Mouse (Mus musculus) stomach, embryonic 15.5 days (tissue): Measurements from ENCODE around the gene Syt2. TPM values are rescaled to one million over a fixed set of nuclear protein-coding genes. Genes with fewer than 3 reads are reported as not detected.

Source experiments
- ATAC-seq: fragments of 200-750 bp; cut with Nextera tagmentation; 2 replicates; pipeline ENCODE4 v1.8.0; 2017; ENCODE audit warnings: low read depth, moderate number of reproducible peaks, moderate TSS enrichment; ENCODE audit not compliant: insufficient read depth, low FRiP score
- H3K27ac ChIP-seq: fragments of 300-500 bp; sonication (generic); 2 replicates; pipeline ENCODE4 v1.5.1; 2015; ENCODE audit warnings: mild to moderate bottlenecking, inconsistent platforms
- H3K27me3 ChIP-seq: fragments of 300-500 bp; sonication (generic); replicated peaks from 2 replicates; pipeline ENCODE4 v1.6.1; 2015; ENCODE audit warnings: inconsistent platforms
- H3K36me3 ChIP-seq: fragments of 300-500 bp; sonication (generic); 2 replicates; pipeline ENCODE4 v1.6.1; 2015; ENCODE audit warnings: inconsistent platforms
- H3K4me1 ChIP-seq: fragments of 300-500 bp; sonication (generic); 2 replicates; pipeline ENCODE4 v1.6.1; 2015; ENCODE audit warnings: inconsistent platforms
- H3K4me2 ChIP-seq: fragments of 300-500 bp; sonication (generic); 2 replicates; pipeline ENCODE4 v1.6.1; 2015; ENCODE audit warnings: mild to moderate bottlenecking, inconsistent platforms
- H3K4me3 ChIP-seq: fragments of 300-500 bp; sonication (generic); replicated peaks from 2 replicates; pipeline ENCODE4 v1.5.1; 2015; ENCODE audit warnings: inconsistent platforms
- H3K9ac ChIP-seq: fragments of 300-500 bp; sonication (generic); 2 replicates; pipeline ENCODE4 v1.6.1; 2015; ENCODE audit warnings: inconsistent platforms
- H3K9me3 ChIP-seq: fragments of 300-500 bp; sonication (generic); 2 replicates; pipeline ENCODE4 v1.6.1; 2016; ENCODE audit warnings: inconsistent platforms
- WGBS: fragments of 180-500 bp; shearing (Covaris S2); methylation state at CpG from one replicate; pipeline ENCODE4 v1.1.7; 2015; 5-methylcytosine and 5-hydroxymethylcytosine counted together
- polyA plus RNA-seq: library from polyadenylated mRNA; unstranded; fragments of >200 nt; fragmentation: Nextera tagmentation; extraction: Ambion mirVana; gene quantifications from 2 replicates; pipeline ENCODE4 v1.2.1, GENCODE M21; 2015

Gene Syt2
- polyA plus RNA-seq, 1 experiment from 2014 or later: 1.8 TPM

DNA sequence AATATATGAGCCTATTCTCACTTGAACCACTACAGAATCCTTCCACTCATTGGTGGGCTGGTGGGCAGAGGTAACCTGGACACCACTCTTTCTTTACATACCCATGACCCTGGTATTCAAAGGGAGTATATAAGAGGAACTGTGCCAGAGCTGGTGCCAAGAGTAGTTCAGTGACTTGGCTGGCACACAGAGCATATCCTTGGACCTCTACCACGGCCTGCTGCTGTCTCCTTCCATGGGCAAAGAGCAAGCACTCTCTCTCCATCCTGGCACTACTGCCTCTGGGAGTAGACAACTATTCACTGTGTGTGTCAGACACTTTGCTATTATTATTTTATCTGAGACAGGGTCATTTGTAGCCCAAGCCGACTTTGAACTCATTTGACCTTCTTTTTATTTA lies 49.8 kb downstream of the Syt2 start:
- Histone ChIP-seq H3K4me2 (no peak overlapping the region), H3K4me1 (no peaks in the 10 kb centered on the region), H3K9me3 (no peaks in the 10 kb centered on the region), H3K36me3 (no peaks in the 10 kb centered on the region), H3K4me3 (no peak overlapping the region), H3K27ac (no peak overlapping the region), H3K27me3 (no peaks in the 10 kb centered on the region), H3K9ac (no peak overlapping the region)
- WGBS: 61% methylated on average over 2 of the region's 2 CpGs
- ATAC-seq: no peak

DNA sequence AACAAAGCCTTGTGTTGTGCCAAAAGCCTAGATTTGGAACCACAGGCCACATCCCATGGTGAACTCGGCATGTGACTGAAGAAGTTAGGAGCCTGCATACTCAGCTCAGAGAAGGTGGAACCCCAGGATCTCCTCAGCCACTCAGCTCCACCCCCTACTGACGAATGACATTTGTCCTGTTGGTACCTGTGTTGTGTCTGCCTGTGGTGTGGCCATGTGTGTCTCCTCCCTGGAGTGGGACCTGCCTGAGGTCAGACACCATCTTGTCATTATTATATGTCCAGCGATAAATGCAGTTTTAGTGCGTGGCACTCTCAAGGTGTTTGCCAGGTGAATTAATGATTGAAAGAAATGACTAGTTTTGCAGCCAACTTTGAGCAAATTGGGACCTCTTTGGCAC lies 50.6 kb downstream of the Syt2 start:
- Histone ChIP-seq H3K9ac (no peak overlapping the region), H3K4me2 (no peak overlapping the region), H3K27ac (no peak overlapping the region), H3K4me1 (no peaks in the 10 kb centered on the region), H3K27me3 (no peaks in the 10 kb centered on the region), H3K9me3 (no peaks in the 10 kb centered on the region), H3K36me3 (no peaks in the 10 kb centered on the region), H3K4me3 (no peak overlapping the region)
- 79% methylated on average over 4 of the region's 4 CpGs for WGBS
- ATAC-seq: no peak

DNA sequence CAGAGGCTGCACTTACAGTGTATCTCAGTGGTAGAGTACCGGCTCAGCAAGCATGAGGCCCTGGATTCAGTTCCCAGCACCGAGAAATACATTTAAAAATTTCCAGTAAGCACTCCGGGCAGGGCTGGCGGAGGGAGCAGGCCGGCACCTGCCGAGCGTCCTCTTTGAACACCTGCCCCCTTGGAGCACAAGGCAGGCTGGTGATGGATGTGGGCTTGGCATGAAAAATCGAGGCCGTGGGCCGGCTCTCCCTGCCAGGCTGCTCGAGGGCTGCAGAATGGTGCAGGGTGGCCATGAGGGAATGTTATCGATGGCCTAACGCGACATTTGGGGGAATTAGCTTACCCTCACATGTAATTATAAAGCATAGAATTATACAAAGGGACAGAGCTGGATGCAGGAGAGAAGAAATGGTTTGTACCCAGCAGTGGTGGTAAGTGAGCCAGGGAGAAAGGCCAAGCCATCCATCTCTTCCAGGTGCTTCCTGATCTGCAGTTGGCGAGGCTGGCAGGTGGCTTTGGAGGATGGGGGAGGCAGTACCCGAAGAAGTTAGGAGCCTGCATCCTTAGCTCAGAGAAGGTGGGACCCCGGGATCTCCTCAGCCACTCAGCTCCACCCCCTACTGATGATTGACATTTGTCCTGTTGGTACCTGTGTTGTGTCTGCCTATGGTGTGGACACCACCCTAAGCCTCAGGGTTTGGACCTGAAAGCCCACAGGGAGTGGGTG lies 51.2 kb downstream of the Syt2 start:
- WGBS: 86% methylated on average over 17 of the region's 17 CpGs
- no peaks in the 10 kb centered on the region for H3K27me3 ChIP-seq
- no peak overlapping the region for H3K27ac ChIP-seq
- no peak for ATAC-seq
- H3K4me2 ChIP-seq: no peak overlapping the region
- no peaks in the 10 kb centered on the region for H3K9me3 ChIP-seq
- no peak overlapping the region for H3K4me3 ChIP-seq
- no peak overlapping the region for H3K9ac ChIP-seq
- no peaks in the 10 kb centered on the region for H3K36me3 ChIP-seq
- no peaks in the 10 kb centered on the region for H3K4me1 ChIP-seq

DNA sequence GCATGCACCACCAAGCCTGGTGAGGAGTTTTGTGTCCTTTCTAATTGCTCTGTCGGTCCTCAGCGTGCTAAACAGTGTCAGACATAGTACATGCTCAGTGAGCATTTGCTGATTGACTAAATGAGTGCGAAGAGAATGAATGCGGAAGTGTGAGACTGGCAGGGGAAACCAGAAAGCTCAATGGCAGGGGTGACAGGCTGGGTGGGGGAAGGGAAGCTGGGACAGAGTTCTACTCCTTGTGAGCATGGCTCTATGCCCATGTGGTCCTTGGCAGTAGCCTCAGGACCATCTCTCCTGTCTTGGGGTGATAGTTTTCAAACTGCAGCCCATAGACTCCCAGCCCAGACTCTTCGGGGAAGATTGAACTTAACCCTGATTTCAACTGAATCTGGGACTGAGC lies 52.0 kb downstream of the Syt2 start:
- Histone ChIP-seq H3K27ac (no peak overlapping the region), H3K4me3 (no peak overlapping the region), H3K9me3 (no peaks in the 10 kb centered on the region), H3K27me3 (no peaks in the 10 kb centered on the region), H3K36me3 (no peaks in the 10 kb centered on the region), H3K9ac (no peak overlapping the region), H3K4me2 (no peak overlapping the region), H3K4me1 (no peaks in the 10 kb centered on the region)
- ATAC-seq: no peak
- 83% methylated on average over 5 of the region's 5 CpGs for WGBS

DNA sequence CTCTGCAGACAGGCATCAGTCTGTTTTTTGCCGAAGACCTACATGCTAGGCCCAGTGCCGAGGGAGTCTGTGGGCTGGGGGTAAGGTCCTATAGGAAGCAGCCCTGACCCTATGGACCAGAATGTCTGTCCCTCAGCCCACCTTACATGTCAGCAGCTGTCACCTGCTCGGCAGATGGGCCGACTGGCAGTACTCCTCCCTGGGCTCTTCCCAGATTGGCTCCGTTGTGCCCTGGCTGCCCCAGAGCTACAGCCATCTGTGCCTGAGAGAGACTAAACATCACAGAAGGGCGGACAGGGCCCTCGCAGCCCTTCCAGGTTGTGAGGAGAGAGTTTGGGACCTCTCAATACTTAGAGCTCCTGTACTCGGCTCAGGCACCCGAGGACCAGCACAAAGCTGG lies 52.9 kb downstream of the Syt2 start:
- H3K27me3 ChIP-seq: no peaks in the 10 kb centered on the region
- H3K4me2 ChIP-seq: no peak overlapping the region
- no peak overlapping the region for H3K9ac ChIP-seq
- H3K4me1 ChIP-seq: peaks cover 1% of the 10 kb centered on the region; the same call in 1 of the 2 replicates
- ATAC-seq: no peak
- no peaks in the 10 kb centered on the region for H3K36me3 ChIP-seq
- no peak overlapping the region for H3K27ac ChIP-seq
- no peaks in the 10 kb centered on the region for H3K9me3 ChIP-seq
- no peak overlapping the region for H3K4me3 ChIP-seq
- WGBS: 80% methylated on average over 9 of the region's 9 CpGs

DNA sequence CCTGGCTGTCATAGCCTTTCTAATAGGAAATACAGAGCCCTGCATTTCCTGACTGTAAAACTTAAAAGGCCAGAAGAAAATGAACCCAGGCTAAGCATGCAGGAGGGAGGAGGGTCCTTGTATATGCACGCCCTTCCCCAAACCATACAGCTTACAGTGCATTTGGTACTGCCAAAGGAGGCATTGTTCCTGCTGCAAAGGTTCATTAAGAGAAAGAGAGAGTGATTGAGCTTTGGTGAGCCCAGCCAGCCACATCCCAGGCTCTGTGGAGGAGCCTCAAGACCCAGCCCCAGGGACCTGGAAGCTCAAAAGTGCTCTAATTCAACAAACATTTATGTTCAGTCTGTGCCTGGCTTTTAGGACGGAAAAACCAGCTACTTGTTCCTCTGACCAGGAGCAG lies 53.7 kb downstream of the Syt2 start:
- Histone ChIP-seq H3K9me3 (no peaks in the 10 kb centered on the region), H3K4me3 (no peak overlapping the region), H3K9ac (no peak overlapping the region), H3K27ac (no peak overlapping the region), H3K36me3 (no peaks in the 10 kb centered on the region), H3K4me2 (no peak overlapping the region), H3K4me1 (peaks cover 7% of the 10 kb centered on the region; the same call in 1 of the 2 replicates), H3K27me3 (no peaks in the 10 kb centered on the region)
- 55% methylated on average over 2 of the region's 2 CpGs for WGBS
- ATAC-seq: no peak

DNA sequence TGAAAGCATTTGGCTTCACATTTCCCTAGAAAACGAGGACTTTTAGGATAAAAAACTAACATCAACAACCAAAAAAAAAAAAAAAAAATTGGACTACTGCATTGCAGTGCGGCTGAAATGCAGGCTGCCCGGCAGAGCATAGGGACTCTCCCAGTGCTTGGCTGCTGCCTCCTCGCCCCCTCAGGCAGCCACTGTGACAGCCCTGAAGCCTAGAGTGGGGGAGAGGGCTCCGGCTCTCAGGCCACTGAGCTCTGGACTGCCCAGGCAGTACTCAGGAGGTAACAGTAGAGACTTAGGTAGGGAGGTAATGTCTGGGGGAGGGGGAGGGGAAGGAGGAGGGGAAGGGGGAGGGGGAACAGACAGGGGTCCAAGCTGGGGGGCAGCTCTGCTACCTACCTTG lies 54.2 kb downstream of the Syt2 start:
- no peak overlapping the region for H3K4me2 ChIP-seq
- H3K36me3 ChIP-seq: no peaks in the 10 kb centered on the region
- H3K9me3 ChIP-seq: no peaks in the 10 kb centered on the region
- H3K4me1 ChIP-seq: peaks cover 7% of the 10 kb centered on the region; the same call in 1 of the 2 replicates
- no peak overlapping the region for H3K27ac ChIP-seq
- H3K9ac ChIP-seq: no peak overlapping the region
- no peak overlapping the region for H3K4me3 ChIP-seq
- no peaks in the 10 kb centered on the region for H3K27me3 ChIP-seq
- 51% methylated on average over 5 of the region's 5 CpGs for WGBS
- ATAC-seq: no peak

DNA sequence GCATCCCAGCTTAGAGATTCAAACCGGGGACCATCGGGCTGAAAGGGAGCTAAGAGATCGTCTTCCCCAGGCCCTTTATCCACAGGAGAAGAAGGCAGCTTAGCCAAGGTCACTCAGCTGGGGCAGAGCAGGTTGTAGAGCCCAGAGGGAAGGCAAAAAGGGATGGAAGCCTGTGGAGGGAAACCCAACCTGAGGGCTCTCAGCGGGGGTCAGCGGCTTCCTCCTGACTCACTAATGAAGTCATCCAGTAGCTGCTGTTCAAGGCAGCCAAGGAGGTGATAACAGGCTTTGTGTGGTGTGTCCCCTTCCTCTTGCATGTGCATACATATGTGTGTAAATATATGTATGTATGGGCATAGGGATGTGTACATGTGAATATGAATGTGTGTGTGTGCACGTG lies 54.7 kb downstream of the Syt2 start:
- WGBS: 32% methylated on average over 6 of the region's 6 CpGs
- no peak overlapping the region for H3K27ac ChIP-seq
- no peak for ATAC-seq
- no peaks in the 10 kb centered on the region for H3K36me3 ChIP-seq
- H3K4me2 ChIP-seq: no peak overlapping the region
- H3K4me3 ChIP-seq: no peak overlapping the region
- no peaks in the 10 kb centered on the region for H3K27me3 ChIP-seq
- H3K4me1 ChIP-seq: peaks cover 7% of the 10 kb centered on the region; the same call in 1 of the 2 replicates
- no peak overlapping the region for H3K9ac ChIP-seq
- H3K9me3 ChIP-seq: no peaks in the 10 kb centered on the region

DNA sequence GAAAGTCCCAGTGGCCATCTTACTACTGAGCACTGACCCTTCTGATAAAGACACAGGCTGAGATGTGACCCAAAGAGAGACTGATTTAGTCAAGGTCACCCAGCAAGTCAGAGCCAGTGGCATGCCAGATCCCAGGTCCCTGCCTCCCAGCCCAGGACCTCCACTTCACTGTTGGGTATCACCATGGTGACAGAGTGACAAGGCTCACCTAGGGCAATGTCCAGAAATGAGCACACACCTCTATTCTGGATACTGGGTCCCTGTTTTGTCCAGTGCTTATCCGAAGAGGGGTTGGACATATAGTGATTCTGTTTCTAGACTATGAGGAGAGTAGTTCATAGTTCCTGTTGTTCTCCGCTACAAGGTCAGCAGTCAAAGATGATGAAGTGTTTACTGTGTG lies 56.8 kb downstream of the Syt2 start:
- Histone ChIP-seq H3K36me3 (no peaks in the 10 kb centered on the region), H3K4me3 (no peak overlapping the region), H3K27me3 (no peaks in the 10 kb centered on the region), H3K4me2 (no peak overlapping the region), H3K27ac (no peak overlapping the region), H3K9me3 (no peaks in the 10 kb centered on the region), H3K9ac (no peak overlapping the region), H3K4me1 (peaks cover 7% of the 10 kb centered on the region; the same call in 1 of the 2 replicates)
- no peak for ATAC-seq
- 85% methylated on average over 2 of the region's 2 CpGs for WGBS

DNA sequence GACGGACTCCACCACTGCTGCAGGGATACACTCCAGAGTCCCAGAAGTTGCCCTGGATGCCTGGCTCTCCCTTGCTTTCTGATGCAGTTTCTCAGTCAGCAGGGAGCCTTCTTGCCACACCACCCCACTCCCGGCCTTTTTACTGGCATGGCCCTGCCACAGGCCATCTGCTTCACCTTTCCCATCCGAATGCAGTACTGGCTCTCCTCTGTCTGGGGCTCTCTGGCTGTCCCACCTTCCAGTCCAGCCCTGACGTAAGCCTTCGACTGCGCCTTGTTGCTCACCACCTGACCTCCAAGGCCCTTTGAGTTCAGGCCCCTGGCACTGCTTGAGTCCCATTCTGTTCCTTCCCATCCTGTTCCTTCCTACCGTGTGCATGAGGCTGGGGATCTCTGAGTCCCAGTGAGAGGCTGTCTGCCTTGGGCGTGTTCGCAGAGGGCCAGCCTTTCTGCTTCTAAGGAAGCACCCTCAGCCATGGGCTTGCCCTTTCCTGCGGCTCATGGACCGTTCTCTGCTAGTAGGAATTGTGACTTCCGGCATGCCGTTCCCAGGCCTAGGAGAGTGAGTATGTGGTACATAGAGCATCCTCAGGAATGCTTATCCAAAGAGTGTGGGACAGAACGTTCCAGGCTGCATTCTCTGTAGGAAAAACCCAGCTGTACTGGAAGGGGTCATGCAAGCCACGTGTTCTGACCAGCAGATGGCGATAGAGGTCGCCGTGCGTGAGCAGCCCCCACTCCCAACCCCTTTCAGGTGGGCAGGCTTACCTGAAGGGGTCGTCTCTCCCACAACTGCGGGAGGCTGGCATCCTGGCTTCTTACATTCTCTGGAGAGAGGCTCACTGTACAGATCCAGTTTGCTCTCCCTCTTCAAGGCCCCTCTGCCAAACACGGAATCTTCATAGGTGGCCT lies 58.2 kb downstream of the Syt2 start:
- peaks cover 17% of the 10 kb centered on the region for H3K4me1 ChIP-seq
- peaks cover 2% of the 10 kb centered on the region; the same call in 1 of the 2 replicates for H3K27me3 ChIP-seq
- no peak overlapping the region for H3K27ac ChIP-seq
- WGBS: 38% methylated on average over 22 of the region's 22 CpGs
- H3K4me3 ChIP-seq: no peak overlapping the region
- H3K4me2 ChIP-seq: no peak overlapping the region
- H3K9ac ChIP-seq: no peak overlapping the region
- H3K36me3 ChIP-seq: no peaks in the 10 kb centered on the region
- ATAC-seq: no peak
- H3K9me3 ChIP-seq: no peaks in the 10 kb centered on the region

DNA sequence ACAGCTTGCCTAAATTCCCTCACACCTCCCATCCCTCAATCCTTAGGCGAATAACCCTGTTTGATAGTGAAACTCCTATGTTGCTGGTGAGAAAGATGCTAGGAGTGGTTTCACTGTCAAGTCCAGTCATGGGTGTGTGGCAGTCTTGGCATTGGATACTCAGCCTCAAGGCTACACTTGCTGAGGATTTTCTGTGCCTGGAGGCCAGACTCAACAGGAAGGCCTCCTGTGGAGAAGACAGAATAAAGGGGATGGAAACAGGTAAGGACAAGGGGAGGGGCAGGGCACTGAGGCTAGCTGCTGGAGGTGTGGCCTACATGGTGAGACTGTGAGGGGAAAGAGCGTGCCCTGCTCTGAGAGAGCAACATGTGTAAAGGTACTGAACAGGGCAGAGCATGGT lies 60.1 kb downstream of the Syt2 start:
- no peak overlapping the region for H3K4me3 ChIP-seq
- H3K4me1 ChIP-seq: peaks cover 17% of the 10 kb centered on the region
- no peak overlapping the region for H3K4me2 ChIP-seq
- H3K27me3 ChIP-seq: peaks cover 2% of the 10 kb centered on the region; the same call in 1 of the 2 replicates
- no peak overlapping the region for H3K27ac ChIP-seq
- H3K9ac ChIP-seq: no peak overlapping the region
- 86% methylated on average over 2 of the region's 2 CpGs for WGBS
- no peak for ATAC-seq
- H3K9me3 ChIP-seq: no peaks in the 10 kb centered on the region
- H3K36me3 ChIP-seq: no peaks in the 10 kb centered on the region

DNA sequence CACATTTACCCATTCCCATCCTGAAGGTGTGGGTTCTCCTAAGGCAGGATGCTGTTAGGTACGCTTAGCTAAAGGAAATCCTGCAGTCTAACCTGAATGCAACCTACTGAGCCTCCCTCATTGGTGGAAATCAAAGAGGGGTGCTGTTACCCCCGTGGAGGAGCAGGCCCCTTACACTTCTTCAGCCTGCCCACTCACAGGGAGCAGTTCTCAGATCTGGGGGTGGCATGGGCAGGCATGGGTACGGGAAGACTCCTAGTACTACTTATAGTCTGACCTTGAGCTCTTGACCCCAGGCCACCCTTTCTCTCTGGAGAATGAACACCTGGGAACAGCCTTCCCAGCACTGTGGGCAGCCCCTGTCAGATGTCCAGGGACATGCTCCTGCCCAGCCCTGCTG lies 61.0 kb downstream of the Syt2 start:
- WGBS: 62% methylated on average over 3 of the region's 3 CpGs
- no peak overlapping the region for H3K27ac ChIP-seq
- peaks cover 2% of the 10 kb centered on the region; the same call in 1 of the 2 replicates for H3K27me3 ChIP-seq
- peaks cover 17% of the 10 kb centered on the region for H3K4me1 ChIP-seq
- H3K9ac ChIP-seq: no peak overlapping the region
- no peaks in the 10 kb centered on the region for H3K36me3 ChIP-seq
- no peaks in the 10 kb centered on the region for H3K9me3 ChIP-seq
- no peak overlapping the region for H3K4me3 ChIP-seq
- no peak for ATAC-seq
- no peak overlapping the region for H3K4me2 ChIP-seq
